In the genomic region with DNA sequence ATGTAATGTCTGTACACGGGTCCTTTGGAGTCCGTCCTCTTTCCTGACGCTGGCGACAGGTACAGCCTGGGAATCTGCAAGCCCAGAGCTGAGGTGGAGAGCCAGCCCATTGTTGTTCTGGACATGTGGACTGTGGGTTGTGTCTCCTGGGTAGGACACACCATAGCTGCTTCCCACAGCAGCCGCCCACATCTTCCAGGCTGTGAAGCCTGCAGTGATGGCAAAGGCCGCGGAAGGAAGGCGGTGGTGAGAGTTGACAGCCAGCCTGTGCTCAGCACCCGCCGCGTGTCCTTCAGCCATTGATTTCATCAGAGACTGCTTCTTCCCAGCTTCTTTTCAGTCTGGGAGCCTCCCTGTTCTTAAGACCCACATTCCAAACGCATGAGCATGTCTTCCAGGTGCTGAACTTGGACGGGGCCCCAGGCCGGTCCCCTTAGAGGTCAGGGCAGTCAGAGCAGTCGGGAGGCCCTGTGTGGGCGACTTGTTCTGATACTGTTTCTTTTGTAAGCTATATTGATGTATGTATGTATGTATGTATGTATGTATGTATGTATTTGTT, we compare ENCODE assay signal across 15 mouse cellular contexts. TPM values are rescaled to one million over a fixed set of nuclear protein-coding genes. Genes with fewer than 3 reads are reported as not detected.
DNase-seq lines count a peak whose midpoint lies in the region; ATAC-seq lines count a peak whose summit lies in the region.
"Had no signal": no experiment of that assay in that cellular context is flagged by ENCODE, and none has a peak within 500 bp of the region (broad histone marks: within the 10 kb centered on the region; RNA-seq: fewer than 3 reads in every experiment).

No protein-coding gene starts in this region.

- no peak overlapping the region for H3K9ac ChIP-seq in kidney, embryonic 15.5 days
- H3K9ac ChIP-seq in stomach, embryonic 15.5 days = no peak overlapping the region
- no peak overlapping the region for H3K9ac ChIP-seq in hindbrain, embryonic 11.5 days (ENCODE audit: low read depth, low read length)

- DNase-seq in frontal cortex, postnatal 25 days (ENCODE audit: low spot score in 2 of 2) = no peak
- DNase-seq in kidney, adult 11 months = no peak
- peak; percentile 28 for DNase-seq in lung, postnatal 25 days (ENCODE audit: low spot score)
- DNase-seq in lung, postnatal 36 days = no peak
- DNase-seq in hindbrain, embryonic 11.5 days (ENCODE audit: low spot score) = no peak
- DNase-seq: cerebellum, adult 18-20 months; heart, postnatal 14 days; kidney, postnatal 4 days had no signal

- no peak overlapping the region for H3K4me2 ChIP-seq in kidney, embryonic 15.5 days
- H3K4me2 ChIP-seq in stomach, embryonic 15.5 days = no peak overlapping the region
- H3K4me2 ChIP-seq in hindbrain, embryonic 11.5 days (replicated peaks; ENCODE audit: low read depth, low read length) = no peak overlapping the region

- no peaks in the 10 kb centered on the region for H3K9me3 ChIP-seq in kidney, embryonic 15.5 days (replicated peaks)
- no peaks in the 10 kb centered on the region for H3K9me3 ChIP-seq in stomach, embryonic 15.5 days
- H3K9me3 ChIP-seq in hindbrain, embryonic 11.5 days (ENCODE audit: control insufficient read depth, low read length) = no peaks in the 10 kb centered on the region
- H3K9me3 ChIP-seq: limb, embryonic 10.5 days; megakaryocyte, embryonic 14.5 days had no signal

- WGBS in kidney, embryonic 15.5 days = 85% methylated on average over 16 of the region's 16 CpGs
- 89% methylated on average over 16 of the region's 16 CpGs for WGBS in stomach, embryonic 15.5 days
- 84% methylated on average over 16 of the region's 16 CpGs for WGBS in hindbrain, embryonic 11.5 days

- no peaks in the 10 kb centered on the region for H3K27me3 ChIP-seq in kidney, embryonic 15.5 days
- H3K27me3 ChIP-seq in stomach, embryonic 15.5 days (replicated peaks) = no peaks in the 10 kb centered on the region
- no peaks in the 10 kb centered on the region for H3K27me3 ChIP-seq in hindbrain, embryonic 11.5 days (ENCODE audit: control insufficient read depth, insufficient read depth, low read length)
- H3K27me3 ChIP-seq: megakaryocyte, embryonic 14.5 days had no signal

- peaks cover 53% of the 10 kb centered on the region for H3K4me1 ChIP-seq in kidney, embryonic 15.5 days
- peaks cover 39% of the 10 kb centered on the region for H3K4me1 ChIP-seq in stomach, embryonic 15.5 days
- peaks cover 14% of the 10 kb centered on the region for H3K4me1 ChIP-seq in hindbrain, embryonic 11.5 days (replicated peaks; ENCODE audit: control insufficient read depth, insufficient read depth, low read length)

- peak; percentile 17; the same call in 1 of the 2 replicates for ATAC-seq in frontal cortex, adult (ENCODE audit: low TSS enrichment)
- no peak for ATAC-seq in kidney, embryonic 15.5 days (replicated peaks; ENCODE audit: low FRiP score)
- ATAC-seq in stomach, embryonic 15.5 days (ENCODE audit: insufficient read depth, low FRiP score, low read depth) = no peak
- ATAC-seq in hindbrain, embryonic 11.5 days (ENCODE audit: low FRiP score) = no peak

- H3K36me3 ChIP-seq in kidney, embryonic 15.5 days = peaks cover 36% of the 10 kb centered on the region
- peaks cover 21% of the 10 kb centered on the region for H3K36me3 ChIP-seq in stomach, embryonic 15.5 days
- peaks cover 9% of the 10 kb centered on the region for H3K36me3 ChIP-seq in hindbrain, embryonic 11.5 days (ENCODE audit: control insufficient read depth, insufficient read depth, low read length)

- no peak overlapping the region for H3K4me3 ChIP-seq in kidney, embryonic 15.5 days (replicated peaks)
- no peak overlapping the region for H3K4me3 ChIP-seq in stomach, embryonic 15.5 days (replicated peaks)
- no peak overlapping the region for H3K4me3 ChIP-seq in hindbrain, embryonic 11.5 days (ENCODE audit: low read depth, low read length)
- H3K4me3 ChIP-seq: erythroblast, embryonic 14.5 days; limb, embryonic 10.5 days; megakaryocyte, embryonic 14.5 days; myocyte had no signal

- peak overlapping the region; percentile 99 for H3K27ac ChIP-seq in kidney, embryonic 15.5 days
- 0 out of 2 replicates have a peak overlapping the region, but pooled peaks have one; percentile 96 for H3K27ac ChIP-seq in stomach, embryonic 15.5 days
- H3K27ac ChIP-seq in hindbrain, embryonic 11.5 days (ENCODE audit: low read depth, low read length) = no peak overlapping the region
- H3K27ac ChIP-seq: limb, embryonic 10.5 days had no signal

RNA-seq across cellular contexts. Expression of a gene that starts 25.3 kb away (rescaled TPM):
- 10.2 and 12.9 TPM in 2 replicates for polyA plus RNA-seq in kidney, embryonic 15.5 days (2015; fragmentation: Nextera tagmentation; extraction: Ambion mirVana)
- 8.5 and 9.4 TPM in 2 replicates for polyA plus RNA-seq in stomach, embryonic 15.5 days (2015; fragmentation: Nextera tagmentation; extraction: Ambion mirVana)
- 9.2 and 9.6 TPM in 2 replicates for polyA plus RNA-seq in hindbrain, embryonic 11.5 days (2014; fragmentation: Nextera tagmentation; extraction: Ambion mirVana)

RNA-seq across cellular contexts. Expression of a gene that starts 37.2 kb away (rescaled TPM):
- 6.4 and 7.7 TPM in 2 replicates for polyA plus RNA-seq in kidney, embryonic 15.5 days (2015; fragmentation: Nextera tagmentation; extraction: Ambion mirVana)
- polyA plus RNA-seq in stomach, embryonic 15.5 days (2015; fragmentation: Nextera tagmentation; extraction: Ambion mirVana) = 5.6 and 5.7 TPM in 2 replicates
- polyA plus RNA-seq in hindbrain, embryonic 11.5 days (2014; fragmentation: Nextera tagmentation; extraction: Ambion mirVana) = 4.0 and 4.1 TPM in 2 replicates
